Mouse (Mus musculus) testis, postnatal 14 days (tissue): ENCODE measurements around the gene Shisal1.
A peak's percentile ranks its signal among the peaks of the same experiment; 100 is the strongest.

Experiments
- DNase-seq: peaks from one replicate; pipeline ENCODE4 v3.0.0; 2021; ENCODE audit warnings: low spot score

Shisal1 gene

DNA sequence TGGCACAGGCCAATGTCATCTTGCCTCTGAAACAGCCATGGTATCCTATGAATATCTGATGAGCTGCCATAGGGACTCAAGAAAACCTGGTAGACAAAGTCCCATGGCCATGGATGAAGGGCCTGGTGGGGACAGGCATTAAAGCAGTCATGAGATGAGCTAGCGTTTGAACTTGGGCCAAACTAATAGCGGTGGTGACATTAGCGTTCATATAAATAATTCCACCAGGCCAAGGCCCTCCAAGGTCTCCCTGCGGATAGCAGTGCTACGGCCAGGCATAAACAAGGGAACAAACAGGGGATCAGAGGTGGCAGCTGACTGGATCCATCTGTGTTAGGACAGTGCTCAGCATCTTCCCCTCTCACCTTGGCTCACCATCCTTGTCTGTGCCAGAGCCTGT is 21.2 kb downstream of the Shisal1 start:
- no peak for DNase-seq

GRCm38 (mm10) chr15:84423781-84424180 is 23.1 kb downstream of the Shisal1 start:
- no peak for DNase-seq

DNA sequence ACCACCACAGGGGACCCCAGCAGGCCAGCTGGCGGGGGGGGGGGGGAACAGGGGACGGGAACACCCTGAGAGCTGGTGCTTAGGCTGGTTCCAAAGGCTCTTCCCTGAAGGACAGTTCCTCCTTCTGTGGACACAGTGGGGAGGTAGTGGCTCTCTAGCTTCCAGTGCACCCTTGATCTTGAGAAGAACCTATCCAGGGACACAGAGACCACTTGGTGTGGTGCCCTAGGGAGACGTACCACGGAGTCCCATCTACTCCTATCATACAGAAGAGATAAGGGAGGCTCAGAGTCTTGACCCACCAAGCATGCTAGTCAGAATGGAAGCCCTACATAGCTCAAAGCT is 28.7 kb downstream of the Shisal1 start:
- no peak for DNase-seq

DNA sequence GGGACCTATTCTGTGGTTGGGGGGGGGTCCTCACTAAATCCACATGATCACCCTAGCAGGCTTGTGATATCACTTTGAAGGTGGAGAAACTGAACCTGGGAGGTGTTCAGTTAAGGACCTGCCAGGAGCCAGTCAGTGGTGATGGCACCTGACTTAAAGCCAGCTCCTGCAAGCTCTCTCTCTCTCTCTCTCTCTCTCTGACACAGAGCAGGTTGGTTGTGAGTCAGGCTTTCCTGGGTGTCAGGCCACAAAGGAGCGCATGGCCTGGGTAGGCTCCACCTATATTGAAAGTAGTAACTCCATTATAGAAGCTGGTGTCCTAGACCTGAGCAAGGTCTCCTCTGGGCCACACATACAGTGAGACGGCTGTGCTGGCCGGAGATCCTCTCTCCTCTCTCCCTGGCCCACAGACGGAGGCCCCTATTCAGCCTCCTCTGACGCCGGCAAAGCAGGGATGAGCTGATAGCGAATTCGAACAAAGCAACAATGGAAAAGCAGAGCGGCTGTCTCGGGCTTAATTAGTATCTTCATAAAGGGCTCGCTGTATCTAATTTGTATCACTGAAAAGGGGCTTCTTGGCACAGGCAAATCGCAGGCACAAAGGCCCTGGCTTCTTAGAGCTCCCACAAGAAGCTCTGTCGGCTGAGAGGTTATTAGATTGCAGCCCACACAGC is 29.2 kb downstream of the Shisal1 start:
- DNase-seq, result peak; percentile 18

GRCm38 (mm10) chr15:84417017-84417416 is 29.9 kb downstream of the Shisal1 start:
- DNase-seq, result no peak

DNA sequence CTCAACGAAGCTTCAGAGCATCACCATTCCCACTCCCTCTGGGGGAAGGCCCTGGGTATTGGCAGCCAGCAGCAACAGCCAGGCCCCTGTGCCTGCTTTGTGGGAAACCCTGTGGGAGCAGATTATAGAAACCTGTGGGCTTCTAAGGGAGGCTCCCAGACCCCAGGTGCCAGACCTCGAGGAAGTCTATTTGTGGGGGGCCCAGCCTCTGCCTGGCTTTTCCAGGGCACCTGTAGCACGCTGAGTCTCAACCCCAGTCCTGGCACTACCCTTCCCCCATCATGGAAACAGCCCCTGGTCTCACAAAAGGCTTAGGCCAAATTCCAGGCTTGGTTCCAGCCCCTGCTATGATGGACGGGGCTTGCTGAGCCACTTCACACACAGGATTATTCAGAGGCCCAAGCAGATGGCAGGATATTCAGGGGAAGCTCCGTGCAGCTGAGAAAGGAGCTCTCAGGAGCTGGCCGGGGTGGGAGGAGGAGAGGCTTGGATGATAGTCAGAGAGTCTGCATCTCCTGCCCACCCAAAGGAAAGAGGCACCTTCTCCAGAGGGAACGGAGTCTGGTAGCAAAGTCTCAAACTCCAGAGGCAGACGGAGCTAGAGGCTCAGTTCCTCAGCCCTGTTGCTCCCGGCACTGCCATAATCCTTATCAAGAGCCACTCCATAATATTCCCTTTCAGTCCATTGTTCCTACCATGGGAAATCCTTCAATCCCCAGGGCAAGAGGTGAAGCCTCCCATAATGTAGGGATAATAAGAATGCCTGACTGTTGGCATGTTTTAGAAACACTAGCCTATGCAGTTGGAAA is 32.7 kb downstream of the Shisal1 start:
- no peak for DNase-seq

DNA sequence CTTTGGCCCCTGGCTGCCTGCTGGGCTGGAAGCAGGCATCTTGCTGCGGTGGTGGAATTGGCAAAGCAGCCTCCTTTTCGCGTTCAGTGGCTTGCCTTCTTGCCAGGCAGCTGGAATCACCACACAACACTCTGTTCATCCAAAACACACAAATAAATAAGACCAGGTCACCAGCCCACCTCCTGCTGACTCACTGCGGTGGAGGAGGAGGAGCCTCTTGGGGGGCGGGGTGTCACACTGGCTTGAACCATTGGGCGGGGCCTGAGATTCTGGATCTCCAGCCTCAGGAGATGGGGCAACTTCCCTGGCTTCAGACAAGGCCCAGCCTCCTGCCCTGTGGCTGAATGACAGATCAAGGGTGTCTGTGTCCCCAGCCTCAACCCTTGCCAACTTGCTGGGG is 34.5 kb downstream of the Shisal1 start:
- DNase-seq, result peak; percentile 15

DNA sequence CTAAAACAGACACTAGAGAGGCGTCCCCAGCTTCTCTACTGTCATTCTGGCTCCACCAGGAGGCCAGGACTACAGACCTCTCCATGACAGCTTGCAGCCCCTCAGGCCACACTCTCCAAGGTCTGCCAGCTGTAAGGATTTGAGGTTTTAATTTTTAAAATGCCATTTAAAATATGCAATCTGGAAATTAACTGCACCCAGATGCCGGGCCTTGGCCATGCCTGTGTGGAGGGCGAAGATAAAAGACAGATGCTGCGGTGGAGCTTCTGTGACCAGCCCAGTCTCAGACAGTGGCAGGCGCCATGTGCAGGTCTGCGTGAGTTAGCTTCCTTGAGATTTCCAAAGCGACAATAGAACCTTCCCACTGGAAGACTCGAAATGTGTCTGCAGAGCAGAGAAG is 36.8 kb downstream of the Shisal1 start:
- DNase-seq, result no peak

GRCm38 (mm10) chr15:84408576-84408975 is 38.3 kb downstream of the Shisal1 start:
- DNase-seq, result no peak

DNA sequence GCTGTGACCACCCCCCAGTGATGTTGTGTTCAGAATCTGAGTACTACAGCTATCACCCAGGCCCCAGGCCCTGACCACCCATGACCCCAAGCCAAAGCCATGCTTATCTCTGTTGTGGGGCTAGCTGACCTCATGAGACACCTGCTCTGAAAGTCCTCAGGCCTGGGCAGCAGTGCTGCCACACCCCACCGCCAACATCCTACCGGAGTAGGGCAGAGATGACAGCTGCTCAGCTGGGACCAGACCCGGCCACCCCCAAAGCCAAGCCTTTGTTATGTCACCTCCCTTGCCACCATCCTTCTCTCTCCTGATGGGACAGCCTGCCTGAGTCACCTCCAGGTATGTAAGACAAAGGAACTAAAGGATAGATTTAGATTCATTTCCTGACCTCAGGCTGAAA is 41.1 kb downstream of the Shisal1 start:
- DNase-seq, result no peak

- no peak for DNase-seq
Measured at GRCm38 (mm10) chr15:84403454-84404113, 43.3 kb downstream of the Shisal1 start.

GRCm38 (mm10) chr15:84398617-84399016 is 48.3 kb downstream of the Shisal1 start:
- no peak for DNase-seq

DNA sequence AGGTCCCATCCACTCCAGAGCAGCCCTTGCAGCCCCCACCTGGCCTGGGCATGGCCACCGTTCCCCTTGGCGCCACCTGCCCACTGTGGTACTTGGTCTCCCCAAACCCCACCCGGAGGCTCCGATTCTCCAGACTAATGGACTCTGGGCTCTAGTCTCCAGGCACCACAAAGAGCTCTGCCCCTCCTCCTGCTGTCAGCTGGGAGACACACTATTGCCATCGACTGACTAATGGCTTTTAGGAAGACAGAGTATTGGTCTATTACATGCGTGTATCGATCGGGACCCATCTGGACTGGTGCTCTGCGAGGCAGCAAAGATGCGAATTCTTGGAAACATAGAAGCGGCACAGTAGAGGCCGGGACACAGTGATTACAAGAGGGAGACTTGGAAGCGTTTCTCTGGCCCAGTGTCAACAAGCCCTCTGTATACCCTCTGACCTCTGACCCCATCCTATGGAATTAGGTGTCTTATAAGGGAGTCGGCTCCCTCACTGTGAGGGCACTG is 49.2 kb downstream of the Shisal1 start:
- DNase-seq, result no peak

DNA sequence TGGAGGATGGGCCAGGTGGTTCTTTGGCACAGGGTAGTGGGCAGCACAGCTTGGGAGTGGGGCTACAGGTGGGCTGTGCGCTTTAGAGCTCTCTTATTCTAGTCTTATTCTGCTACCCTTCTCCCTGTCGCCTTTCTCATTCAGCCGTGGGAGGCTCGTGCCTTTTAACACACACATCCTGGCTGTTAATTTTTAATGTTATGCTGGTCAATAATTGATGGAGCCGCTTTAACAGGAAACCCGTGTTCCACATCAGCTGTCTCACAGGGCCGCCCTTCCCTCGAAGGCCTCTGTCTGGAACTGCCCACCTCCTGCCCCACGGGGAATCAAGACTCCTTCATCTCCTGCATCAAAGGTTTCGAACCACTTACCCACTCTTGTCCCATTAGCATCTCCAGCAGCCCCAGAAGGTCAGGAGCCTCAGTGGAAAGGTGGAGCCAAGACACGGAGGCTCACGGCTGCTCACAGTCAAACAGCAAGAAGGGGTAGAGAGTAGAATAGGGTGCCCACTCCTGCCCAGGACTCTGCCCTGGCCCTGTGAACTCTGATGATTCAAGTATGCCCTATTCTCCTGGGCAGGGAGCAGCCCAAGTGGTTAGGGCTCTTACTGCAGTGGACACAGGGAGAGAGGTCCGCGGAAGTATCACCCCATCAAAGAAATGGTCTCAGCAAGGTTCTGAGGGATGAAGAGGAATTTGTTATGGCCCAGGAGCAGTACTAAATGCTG is 51.4 kb downstream of the Shisal1 start:
- DNase-seq, result no peak

DNA sequence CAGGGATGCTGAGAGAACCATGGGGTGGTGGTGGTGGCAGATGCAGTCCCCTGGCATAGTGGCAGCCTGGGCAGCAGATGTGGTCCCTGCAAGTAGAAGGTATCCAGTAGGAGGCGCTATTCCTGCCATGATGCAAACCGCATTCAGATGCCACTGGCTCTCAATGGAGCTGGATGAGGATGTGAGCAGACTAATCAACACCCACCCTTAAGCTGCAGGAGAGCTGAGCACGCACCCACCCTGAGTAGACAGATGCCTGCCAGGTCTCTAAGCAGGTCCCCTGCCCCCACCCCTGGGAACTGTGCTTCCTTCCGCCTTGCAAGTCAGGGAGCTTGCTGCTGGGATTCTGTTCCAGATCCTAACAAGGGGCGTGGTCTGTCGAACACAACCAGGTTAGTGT is 53.6 kb downstream of the Shisal1 start:
- DNase-seq, result no peak

DNA sequence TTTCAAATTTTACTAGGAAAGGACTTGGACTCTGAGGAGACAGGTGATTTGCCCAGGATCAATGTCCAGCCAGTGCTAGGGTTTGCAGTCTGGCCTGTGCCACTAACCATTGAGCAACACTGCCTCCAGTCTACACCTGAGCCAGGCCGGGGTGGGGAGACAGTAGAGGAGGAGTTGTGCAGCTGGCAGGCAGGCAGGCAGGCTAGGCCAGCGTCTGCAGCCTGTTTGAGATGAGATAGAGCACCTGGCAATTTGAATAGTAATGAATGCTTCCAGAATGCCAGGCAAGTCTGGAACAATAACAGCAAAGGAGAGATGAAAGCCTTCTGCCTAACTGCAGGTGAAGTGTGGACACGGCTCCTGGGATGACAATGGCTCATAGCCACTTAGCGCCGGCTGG is 54.1 kb downstream of the Shisal1 start:
- DNase-seq, result no peak

- no peak for DNase-seq
Measured at GRCm38 (mm10) chr15:84392131-84392530, 54.8 kb downstream of the Shisal1 start.

DNA sequence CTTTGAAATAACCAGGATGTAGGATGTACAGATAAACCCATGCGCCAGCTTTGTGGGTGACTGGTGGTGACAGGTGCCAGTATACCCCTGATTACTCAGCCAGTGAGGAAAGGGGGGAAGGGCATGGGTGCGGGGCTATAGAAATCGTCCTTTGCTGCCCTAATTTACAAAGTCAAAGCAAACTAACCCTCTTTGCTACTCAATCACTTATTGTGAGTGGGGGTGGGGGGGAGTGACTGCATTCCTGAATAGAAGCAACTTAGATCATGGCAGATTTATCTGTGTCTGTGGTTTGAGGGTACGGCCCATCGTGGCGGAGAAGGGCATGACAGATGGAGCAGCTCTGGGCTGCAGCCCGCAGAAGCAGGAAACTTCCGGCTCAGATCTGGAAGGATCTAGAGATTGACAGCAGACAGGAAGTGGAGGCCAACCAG is 58.2 kb downstream of the Shisal1 start:
- DNase-seq, result no peak

DNA sequence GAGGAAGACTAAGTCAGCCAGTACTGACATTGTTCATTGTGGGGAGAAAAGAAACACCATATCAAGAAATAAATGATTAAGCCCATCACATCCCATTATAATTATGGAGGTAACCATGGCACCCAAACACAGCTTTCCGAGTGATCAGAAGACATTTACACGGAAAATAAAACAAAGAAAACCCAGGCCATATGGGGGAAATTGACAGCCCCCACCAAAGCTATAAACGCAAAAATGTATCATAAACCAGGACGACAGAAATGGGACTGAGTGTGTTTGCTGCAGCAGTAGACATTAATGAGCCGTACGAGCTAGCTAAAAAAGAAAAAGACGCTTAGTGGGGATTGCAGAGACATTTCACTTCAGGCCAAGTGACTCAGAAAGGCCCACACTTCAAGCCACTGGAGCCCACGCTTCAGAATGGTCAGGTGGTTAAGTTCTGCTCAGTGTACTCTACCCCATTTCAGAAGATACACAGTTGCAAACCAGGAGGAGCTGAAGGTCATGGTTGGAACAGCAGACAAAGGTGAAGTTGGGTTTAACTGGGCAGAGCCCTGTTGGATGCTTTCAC is 60.8 kb downstream of the Shisal1 start:
- peak; percentile 52 for DNase-seq

DNA sequence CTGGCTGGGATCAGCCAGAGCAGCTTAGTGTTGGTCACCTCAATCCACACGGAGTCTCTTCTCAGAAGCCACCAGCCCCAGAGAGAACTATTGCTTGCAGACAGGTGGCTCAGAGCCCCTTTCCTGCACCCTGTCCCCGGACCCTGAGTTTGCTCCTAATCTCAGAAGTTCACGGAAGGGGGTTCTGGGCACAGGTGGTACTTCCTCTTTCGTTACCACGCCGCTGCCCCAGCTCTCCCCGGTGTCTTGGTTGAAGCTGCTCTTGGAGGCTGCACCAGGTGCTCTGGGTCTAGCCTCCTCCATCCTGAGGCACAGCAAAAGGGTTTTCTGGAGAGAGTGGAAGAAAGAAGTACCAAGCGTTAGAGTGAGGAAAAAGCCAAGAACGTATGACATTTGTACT is 62.8 kb downstream of the Shisal1 start:
- DNase-seq, result no peak

- DNase-seq, result no peak
Measured at GRCm38 (mm10) chr15:84380181-84380580, 66.7 kb downstream of the Shisal1 start.

GRCm38 (mm10) chr15:84378734-84379133 is 68.2 kb downstream of the Shisal1 start:
- no peak for DNase-seq
